In the genomic region with DNA sequence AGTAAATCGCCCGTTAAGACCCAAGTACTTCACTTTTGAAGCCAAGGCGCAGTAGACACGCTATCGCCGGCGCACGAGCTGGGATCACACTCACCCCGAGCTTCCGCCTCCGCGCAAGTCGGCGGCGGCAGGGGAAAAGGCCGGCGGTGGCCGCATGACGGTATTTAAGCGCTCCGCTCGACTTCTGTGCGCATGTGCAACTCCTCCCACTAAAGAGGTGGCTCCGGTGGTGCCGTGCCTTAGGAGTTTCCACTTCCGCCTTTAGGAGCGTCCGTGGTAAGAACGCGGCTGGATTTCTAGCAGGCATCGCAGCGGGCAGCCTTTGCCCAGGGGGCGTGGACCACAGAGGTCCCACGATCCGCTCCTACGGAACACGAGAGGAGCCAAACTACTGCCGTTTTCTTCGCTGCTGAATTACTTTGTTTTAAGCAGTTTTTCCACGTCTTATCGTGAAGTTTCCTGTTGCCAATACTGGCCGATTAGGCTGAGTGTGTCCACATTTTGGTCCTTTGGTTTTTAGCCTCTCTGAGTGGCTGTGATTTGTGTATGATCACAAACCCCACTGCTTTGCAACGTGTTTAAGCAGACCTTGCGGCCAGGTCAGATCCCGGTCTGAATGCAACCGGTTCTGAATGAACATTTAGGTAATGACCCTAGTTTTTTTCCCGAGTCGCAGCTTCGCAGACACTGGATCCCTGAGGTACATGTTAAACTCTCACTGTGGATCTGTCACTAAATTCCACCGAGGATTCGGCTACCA, we compare ENCODE assay signal across 8 mouse cellular contexts. TPM values are rescaled to one million over a fixed set of nuclear protein-coding genes. Genes with fewer than 3 reads are reported as not detected.
DNase-seq lines count a peak whose midpoint lies in the region; ATAC-seq and TF ChIP-seq lines count a peak whose summit lies in the region.

A gene (minus strand): TSS at position 214 of the 760 bp plus-strand sequence.

- H3K4me3 ChIP-seq in embryonic facial prominence, embryonic 13.5 days, result peak within 1 kb of the TSS; percentile 90
- peak within 1 kb of the TSS; percentile 89 for H3K4me3 ChIP-seq in kidney, adult 2 months (ENCODE audit: insufficient read depth, low read depth, low read length)
- H3K4me3 ChIP-seq in limb, embryonic 12.5 days (replicated peaks), result peak within 1 kb of the TSS; percentile 76
- peak within 1 kb of the TSS; percentile 80 for H3K4me3 ChIP-seq in midbrain, embryonic 15.5 days
- H3K4me3 ChIP-seq in spleen, adult 2 months (ENCODE audit: extremely low read depth, insufficient read depth, insufficient read length), result peak within 1 kb of the TSS; percentile 77

- no peaks in the 10 kb centered on the region for H3K9me3 ChIP-seq in embryonic facial prominence, embryonic 13.5 days
- H3K9me3 ChIP-seq in limb, embryonic 12.5 days, result no peaks in the 10 kb centered on the region
- H3K9me3 ChIP-seq in midbrain, embryonic 15.5 days, result no peaks in the 10 kb centered on the region

- peak within 1 kb of the TSS; percentile 97 for H3K9ac ChIP-seq in embryonic facial prominence, embryonic 13.5 days
- peak within 1 kb of the TSS; percentile 89 for H3K9ac ChIP-seq in limb, embryonic 12.5 days (replicated peaks)
- H3K9ac ChIP-seq in midbrain, embryonic 15.5 days, result peak within 1 kb of the TSS; percentile 96

- peak within 1 kb of the TSS; percentile 91 for H3K27ac ChIP-seq in embryonic facial prominence, embryonic 13.5 days
- H3K27ac ChIP-seq in kidney, adult 2 months (ENCODE audit: insufficient read depth, low read depth, low read length), result peak within 1 kb of the TSS; percentile 96
- H3K27ac ChIP-seq in limb, embryonic 12.5 days, result peak within 1 kb of the TSS; percentile 92
- peak within 1 kb of the TSS; percentile 73 for H3K27ac ChIP-seq in midbrain, embryonic 15.5 days
- peak within 1 kb of the TSS; percentile 77 for H3K27ac ChIP-seq in spleen, adult 2 months (ENCODE audit: insufficient read depth, low read length)

- H3K27me3 ChIP-seq in embryonic facial prominence, embryonic 13.5 days, result no peaks in the 10 kb centered on the region
- no peaks in the 10 kb centered on the region for H3K27me3 ChIP-seq in kidney, adult 2 months (replicated peaks; ENCODE audit: control insufficient read depth, insufficient read depth, low read length)
- H3K27me3 ChIP-seq in limb, embryonic 12.5 days, result no peaks in the 10 kb centered on the region
- H3K27me3 ChIP-seq in midbrain, embryonic 15.5 days (replicated peaks), result no peaks in the 10 kb centered on the region
- no peaks in the 10 kb centered on the region for H3K27me3 ChIP-seq in spleen, adult 2 months (ENCODE audit: control insufficient read depth, insufficient read depth, low read length)

- ATAC-seq in embryonic facial prominence, embryonic 13.5 days (ENCODE audit: insufficient number of reproducible peaks, insufficient read depth, low FRiP score, low TSS enrichment, low read depth), result peak; percentile 96
- ATAC-seq in limb, embryonic 12.5 days (ENCODE audit: insufficient number of reproducible peaks, insufficient read depth, low FRiP score, low TSS enrichment, low read depth), result peak; percentile 94
- ATAC-seq in midbrain, embryonic 15.5 days (replicated peaks), result peak; percentile 99

- peaks cover 38% of the 10 kb centered on the region for H3K36me3 ChIP-seq in embryonic facial prominence, embryonic 13.5 days
- H3K36me3 ChIP-seq in kidney, adult 2 months (ENCODE audit: control insufficient read depth, insufficient read depth, low read length), result peaks cover 12% of the 10 kb centered on the region
- H3K36me3 ChIP-seq in limb, embryonic 12.5 days, result peaks cover 33% of the 10 kb centered on the region
- H3K36me3 ChIP-seq in midbrain, embryonic 15.5 days (replicated peaks), result peaks cover 26% of the 10 kb centered on the region; the same call in 1 of the 2 replicates
- H3K36me3 ChIP-seq in spleen, adult 2 months (ENCODE audit: control insufficient read depth, insufficient read depth, low read length), result peaks cover 12% of the 10 kb centered on the region

- peak within 1 kb of the TSS; percentile 91 for H3K4me2 ChIP-seq in embryonic facial prominence, embryonic 13.5 days
- H3K4me2 ChIP-seq in limb, embryonic 12.5 days, result peak within 1 kb of the TSS; percentile 96
- peak within 1 kb of the TSS; percentile 70 for H3K4me2 ChIP-seq in midbrain, embryonic 15.5 days

- DNase-seq in 3134 (ENCODE audit: extremely low read depth, insufficient read length, low spot score), result peak; percentile 97
- DNase-seq in adrenal gland, postnatal 36 days, result peak; percentile 97 to 99
- peak; percentile 99 to 100 for DNase-seq in heart, adult 18-20 months
- DNase-seq in kidney, adult 2 months, result peak; percentile 99
- peak; percentile 96 to 98 for DNase-seq in spleen, adult 2 months (ENCODE audit: low read depth in 1 of 2, low spot score in 2 of 2)

- peak; percentile 83 for TF ChIP-seq POLR2A in kidney, adult 2 months (IDR thresholded peaks at IDR 0.05; ENCODE audit: low read depth, low read length)
- peak; percentile 93 for TF ChIP-seq POLR2A in spleen, adult 2 months (IDR thresholded peaks at IDR 0.05; ENCODE audit: low read depth, low read length)

- H3K4me1 ChIP-seq in embryonic facial prominence, embryonic 13.5 days, result peaks cover 36% of the 10 kb centered on the region
- peaks cover 7% of the 10 kb centered on the region; the same call in 1 of the 2 replicates for H3K4me1 ChIP-seq in kidney, adult 2 months (ENCODE audit: control insufficient read depth, insufficient read depth, low read length)
- peaks cover 26% of the 10 kb centered on the region for H3K4me1 ChIP-seq in limb, embryonic 12.5 days (replicated peaks)
- H3K4me1 ChIP-seq in midbrain, embryonic 15.5 days, result peaks cover 30% of the 10 kb centered on the region
- no peaks in the 10 kb centered on the region; the same call in 1 of the 2 replicates for H3K4me1 ChIP-seq in spleen, adult 2 months (ENCODE audit: control insufficient read depth, insufficient read depth, insufficient read length)

- under 1% methylated on average over 51 of the region's 51 CpGs for WGBS in embryonic facial prominence, embryonic 13.5 days
- WGBS in kidney, adult 2 months, result under 1% methylated on average over 51 of the region's 51 CpGs
- WGBS in limb, embryonic 12.5 days, result under 1% methylated on average over 51 of the region's 51 CpGs
- under 1% methylated on average over 51 of the region's 51 CpGs for WGBS in midbrain, embryonic 15.5 days
- WGBS in spleen, adult 2 months, result under 1% methylated on average over 51 of the region's 51 CpGs

- TF ChIP-seq CTCF in kidney, adult 2 months (conservative IDR thresholded peaks at IDR 0.05; ENCODE audit: insufficient read depth, insufficient read length, low read depth, low read length), result no peak
- no peak for TF ChIP-seq CTCF in spleen, adult 2 months (IDR thresholded peaks at IDR 0.05; ENCODE audit: extremely low read depth, insufficient read depth, insufficient read length, insufficient replicate concordance)

RNA-seq across cellular contexts. Expression of the gene that starts here (rescaled TPM):
- 100 to 1,000 TPM; 451 to 467 TPM for total RNA-seq in adrenal gland, postnatal 36 days (2021)
- polyA plus RNA-seq in embryonic facial prominence, embryonic 13.5 days (2015; fragmentation: Nextera tagmentation; extraction: Ambion mirVana), result 245 and 261 TPM in 2 replicates
- total RNA-seq in heart, adult 18-20 months (2021), result 100 to 1,000 TPM; 227 to 240 TPM
- 901 and 1,136 TPM in 2 replicates for polyA plus RNA-seq in kidney, adult 2 months (2012; rRNA removed)
- polyA plus RNA-seq in limb, embryonic 12.5 days (2016; fragmentation: Nextera tagmentation; extraction: Ambion mirVana), result 152 and 159 TPM in 2 replicates
- 84.7 and 98.7 TPM in 2 replicates for polyA plus RNA-seq in midbrain, embryonic 15.5 days (2015; fragmentation: Nextera tagmentation; extraction: Ambion mirVana)
- polyA plus RNA-seq in spleen, adult 2 months (2012; rRNA removed), result 1,677 and 2,344 TPM in 2 replicates

Comparison
In these comparisons a context has a peak if more than half of its experiments do, and no peak if none do; other contexts are left out.
1. Peak in every context shown above with its lines: DNase-seq, ATAC-seq, H3K4me3 ChIP-seq and H3K27ac ChIP-seq.